Mouse (Mus musculus) embryonic fibroblast, embryonic 13.5 days (primary cell): ENCODE measurements around the gene Med13l.

Source experiments
- CTCF ChIP-seq: IDR thresholded peaks from 2 replicates; pipeline ENCODE4 v1.5.1; 2011; ENCODE audit warnings: mild to moderate bottlenecking, control low read depth, low read length, moderate library complexity, borderline replicate concordance; ENCODE audit not compliant: insufficient read depth
- POLR2A ChIP-seq: IDR thresholded peaks from 2 replicates; pipeline ENCODE4 v1.6.1; 2011; ENCODE audit warnings: low read depth, mild to moderate bottlenecking, control low read depth, low read length, moderate library complexity

DNA sequence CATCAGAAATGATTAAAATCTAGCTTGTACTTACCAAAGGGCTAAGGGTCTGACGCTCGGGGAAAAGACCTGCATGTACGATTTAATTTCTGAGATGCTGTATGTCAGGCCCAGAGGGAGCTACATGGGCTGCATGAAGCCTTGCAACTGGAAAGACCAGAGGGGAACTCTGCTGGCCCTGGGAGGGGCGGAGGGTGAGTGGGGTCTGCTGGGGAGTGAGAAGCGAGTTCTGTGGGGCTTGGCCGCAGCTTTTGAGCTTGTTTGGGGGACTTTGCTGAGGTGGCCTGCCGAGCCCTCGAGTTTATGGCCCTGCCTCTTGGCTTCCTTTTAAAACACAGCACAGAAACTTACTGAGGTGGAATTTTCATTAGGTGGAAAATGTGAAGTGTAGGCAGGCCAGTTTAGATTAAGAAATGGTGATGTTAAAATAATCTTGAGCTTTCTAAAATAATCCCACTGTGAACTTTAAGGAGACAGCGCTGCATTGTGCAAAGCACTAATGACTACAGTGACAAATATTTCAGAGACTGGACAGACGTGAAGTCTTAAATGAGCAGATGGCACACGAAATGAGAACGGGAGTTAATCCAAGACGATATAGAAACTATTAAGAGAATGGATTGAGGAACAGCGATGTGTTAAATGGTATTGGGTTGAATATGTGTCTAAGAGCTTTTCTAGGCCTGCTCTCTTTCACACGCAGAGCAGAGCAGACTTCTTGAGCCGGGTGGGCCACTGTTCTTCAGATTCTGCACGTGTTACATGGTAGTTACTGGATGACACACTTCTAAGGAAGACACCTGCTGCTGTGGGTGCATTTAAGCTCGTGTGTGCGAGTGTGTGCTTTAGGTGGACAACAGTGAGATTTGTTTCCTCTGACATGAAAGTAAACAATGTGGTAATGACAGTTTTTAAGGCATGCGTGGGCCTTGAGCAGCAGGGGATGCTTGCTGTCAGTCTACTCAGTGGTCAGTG lies 9.4 kb downstream of the Med13l start:
- TF ChIP-seq CTCF = no peak
- TF ChIP-seq POLR2A = no peak
